Mouse (Mus musculus): ENCODE results near the gene Etv3. TPM values are rescaled to one million over a fixed set of nuclear protein-coding genes. Genes with fewer than 3 reads are reported as not detected.

Etv3 gene
- polyA plus RNA-seq, 1 experiment from 2014 or later = 12.8 TPM

DNA sequence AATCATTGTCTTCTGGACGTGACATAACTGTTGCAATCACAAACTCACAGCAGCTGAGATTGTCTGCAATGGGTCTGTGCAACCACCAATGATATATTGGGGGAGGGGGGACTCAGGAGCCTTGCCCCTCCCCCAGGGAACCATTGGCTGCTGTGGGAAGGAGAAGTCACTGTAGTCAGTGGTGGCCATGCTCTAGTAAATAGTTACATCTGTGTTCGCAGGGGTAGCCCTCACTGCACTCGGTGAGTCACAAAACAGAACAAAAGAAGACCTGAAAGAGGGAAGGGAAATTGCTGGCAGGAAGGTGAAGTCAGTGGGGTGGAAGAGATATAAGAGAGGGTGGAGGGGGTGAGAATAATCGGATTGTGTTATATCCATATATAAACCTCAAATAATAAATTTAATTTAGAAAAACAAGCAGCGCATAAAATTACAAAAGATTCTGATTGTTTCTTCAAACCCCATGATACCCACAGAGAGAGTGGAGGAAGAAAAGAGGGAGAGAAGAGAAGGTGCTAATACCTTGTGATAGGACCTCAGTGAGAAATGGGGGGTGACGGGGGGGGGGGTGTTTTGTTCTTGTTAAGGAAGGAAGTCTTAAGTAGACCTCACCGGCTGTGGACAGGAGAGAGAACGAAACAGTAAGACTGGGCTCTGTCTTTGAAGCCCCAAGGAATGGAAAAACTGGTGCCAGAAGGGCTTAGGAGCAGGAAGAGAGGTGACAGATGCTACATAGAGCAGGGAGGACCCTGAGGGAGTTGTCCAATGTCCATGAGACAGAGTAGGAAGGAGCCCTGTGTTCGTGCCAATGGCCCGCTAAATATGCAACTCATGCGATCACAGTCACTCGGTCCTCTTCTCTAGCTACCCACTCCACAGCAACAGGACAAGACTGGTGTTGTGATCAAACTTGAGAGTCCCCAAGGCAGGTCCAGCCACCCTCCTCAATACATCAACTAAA, 18.5 kb upstream of the Etv3 start:
- H3K9me3 ChIP-seq (ENCODE audit: low read depth, low read length) = no peaks in the 10 kb centered on the region
- DNase-seq (no peak), ATAC-seq (ENCODE audit: insufficient read depth) (no peak)
- WGBS = 66% methylated on average over 12 of the region's 12 CpGs
- no peaks in the 10 kb centered on the region for H3K27me3 ChIP-seq (ENCODE audit: insufficient read depth, low read length)
- no peak overlapping the region for H3K9ac ChIP-seq
- H3K27ac ChIP-seq (ENCODE audit: low read depth) = no peak overlapping the region
- H3K4me3 ChIP-seq (ENCODE audit: low read depth, low read length) = no peak overlapping the region
- no peak for TF ChIP-seq CTCF (IDR thresholded peaks at IDR 0.05; ENCODE audit: low read depth)
- H3K4me2 ChIP-seq = no peak overlapping the region
- no peaks in the 10 kb centered on the region; the same call in 1 of the 2 replicates for H3K4me1 ChIP-seq (ENCODE audit: insufficient read depth)
- H3K36me3 ChIP-seq (ENCODE audit: insufficient read depth) = no peaks in the 10 kb centered on the region

DNA sequence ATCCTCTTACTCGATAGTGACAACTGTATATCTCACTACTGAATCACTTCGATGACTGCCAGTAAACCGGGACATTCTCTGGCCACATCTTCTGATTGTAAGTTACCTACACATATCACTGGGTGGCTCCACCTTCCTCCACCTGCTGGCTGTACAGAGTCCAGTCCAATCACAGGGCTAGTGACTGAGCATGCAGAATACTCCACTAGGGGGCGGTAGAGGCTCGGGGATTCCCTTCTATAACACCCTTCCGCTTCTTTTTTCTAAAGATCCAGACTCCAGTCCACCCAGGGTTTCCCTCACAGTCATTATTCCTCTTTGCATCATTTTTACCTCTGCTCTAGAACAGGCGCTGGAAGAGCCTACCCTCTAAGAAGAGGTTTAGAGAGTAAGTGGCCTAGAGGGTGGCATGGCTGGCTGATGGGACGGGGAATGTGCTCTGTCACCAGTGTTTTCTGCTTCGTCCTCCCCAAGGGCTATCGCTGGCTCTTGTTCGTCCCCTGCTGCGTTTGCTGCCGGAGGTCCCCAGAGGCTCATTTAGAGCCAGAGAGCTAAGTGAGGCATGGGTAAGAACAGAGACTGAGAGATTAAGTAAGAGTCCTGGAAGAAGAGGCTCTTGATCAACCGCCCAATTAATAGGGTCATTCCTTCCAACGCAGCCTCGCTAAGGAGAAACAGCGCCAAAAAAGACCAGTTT, 16.9 kb upstream of the Etv3 start:
- ATAC-seq (ENCODE audit: insufficient read depth) (peak; percentile 74), DNase-seq (peak; percentile 94)
- H3K27me3 ChIP-seq (ENCODE audit: insufficient read depth, low read length) = no peaks in the 10 kb centered on the region
- H3K36me3 ChIP-seq (ENCODE audit: insufficient read depth) = no peaks in the 10 kb centered on the region
- peak overlapping the region; percentile 27; the same call in 1 of the 2 replicates for H3K4me2 ChIP-seq
- H3K4me3 ChIP-seq (ENCODE audit: low read depth, low read length) = no peak overlapping the region
- no peak overlapping the region for H3K9ac ChIP-seq
- H3K4me1 ChIP-seq (ENCODE audit: insufficient read depth) = no peaks in the 10 kb centered on the region; the same call in 1 of the 2 replicates
- 30% methylated on average over 17 of the region's 17 CpGs for WGBS
- peak; percentile 96 for TF ChIP-seq CTCF (IDR thresholded peaks at IDR 0.05; ENCODE audit: low read depth)
- no peaks in the 10 kb centered on the region for H3K9me3 ChIP-seq (ENCODE audit: low read depth, low read length)
- H3K27ac ChIP-seq (ENCODE audit: low read depth) = no peak overlapping the region

- H3K4me3 ChIP-seq (ENCODE audit: low read depth, low read length) = no peak overlapping the region
- TF ChIP-seq CTCF (IDR thresholded peaks at IDR 0.05; ENCODE audit: low read depth) = no peak
- H3K27ac ChIP-seq (ENCODE audit: low read depth) = no peak overlapping the region
- DNase-seq (no peak), ATAC-seq (ENCODE audit: insufficient read depth) (no peak)
- H3K4me1 ChIP-seq (ENCODE audit: insufficient read depth) = no peaks in the 10 kb centered on the region; the same call in 1 of the 2 replicates
- H3K9ac ChIP-seq = no peak overlapping the region
- H3K36me3 ChIP-seq (ENCODE audit: insufficient read depth) = no peaks in the 10 kb centered on the region
- WGBS = 30% methylated on average over 4 of the region's 4 CpGs
- no peaks in the 10 kb centered on the region for H3K9me3 ChIP-seq (ENCODE audit: low read depth, low read length)
- no peaks in the 10 kb centered on the region for H3K27me3 ChIP-seq (ENCODE audit: insufficient read depth, low read length)
- no peak overlapping the region for H3K4me2 ChIP-seq
Measured at GRCm38 (mm10) chr3:87509061-87509460, 16.1 kb upstream of the Etv3 start.

GRCm38 (mm10) chr3:87510832-87511231, 14.4 kb upstream of the Etv3 start:
- no peak for ATAC-seq (ENCODE audit: insufficient read depth)
- no peaks in the 10 kb centered on the region for H3K36me3 ChIP-seq (ENCODE audit: insufficient read depth)
- no peak overlapping the region for H3K4me3 ChIP-seq (ENCODE audit: low read depth, low read length)
- no peaks in the 10 kb centered on the region for H3K9me3 ChIP-seq (ENCODE audit: low read depth, low read length)
- WGBS = 89% methylated on average over 9 of the region's 9 CpGs
- no peak overlapping the region for H3K9ac ChIP-seq
- DNase-seq = no peak
- no peaks in the 10 kb centered on the region for H3K27me3 ChIP-seq (ENCODE audit: insufficient read depth, low read length)
- no peak overlapping the region for H3K27ac ChIP-seq (ENCODE audit: low read depth)
- no peak for TF ChIP-seq CTCF (IDR thresholded peaks at IDR 0.05; ENCODE audit: low read depth)
- no peaks in the 10 kb centered on the region; the same call in 1 of the 2 replicates for H3K4me1 ChIP-seq (ENCODE audit: insufficient read depth)
- H3K4me2 ChIP-seq = no peak overlapping the region

GRCm38 (mm10) chr3:87511971-87512765, 13.0 kb upstream of the Etv3 start:
- 19% methylated on average over 16 of the region's 16 CpGs for WGBS
- Histone ChIP-seq H3K4me1 (ENCODE audit: insufficient read depth) (no peaks in the 10 kb centered on the region; the same call in 1 of the 2 replicates), H3K27ac (ENCODE audit: low read depth) (no peak overlapping the region), H3K27me3 (ENCODE audit: insufficient read depth, low read length) (no peaks in the 10 kb centered on the region), H3K9me3 (ENCODE audit: low read depth, low read length) (no peaks in the 10 kb centered on the region), H3K4me2 (no peak overlapping the region; the same call in 1 of the 2 replicates), H3K9ac (no peak overlapping the region), H3K36me3 (ENCODE audit: insufficient read depth) (no peaks in the 10 kb centered on the region), H3K4me3 (ENCODE audit: low read depth, low read length) (no peak overlapping the region)
- DNase-seq (peak; percentile 47), ATAC-seq (ENCODE audit: insufficient read depth) (peak; percentile 43; the same call in 1 of the 2 replicates)
- TF ChIP-seq CTCF (IDR thresholded peaks at IDR 0.05; ENCODE audit: low read depth) = no peak

DNA sequence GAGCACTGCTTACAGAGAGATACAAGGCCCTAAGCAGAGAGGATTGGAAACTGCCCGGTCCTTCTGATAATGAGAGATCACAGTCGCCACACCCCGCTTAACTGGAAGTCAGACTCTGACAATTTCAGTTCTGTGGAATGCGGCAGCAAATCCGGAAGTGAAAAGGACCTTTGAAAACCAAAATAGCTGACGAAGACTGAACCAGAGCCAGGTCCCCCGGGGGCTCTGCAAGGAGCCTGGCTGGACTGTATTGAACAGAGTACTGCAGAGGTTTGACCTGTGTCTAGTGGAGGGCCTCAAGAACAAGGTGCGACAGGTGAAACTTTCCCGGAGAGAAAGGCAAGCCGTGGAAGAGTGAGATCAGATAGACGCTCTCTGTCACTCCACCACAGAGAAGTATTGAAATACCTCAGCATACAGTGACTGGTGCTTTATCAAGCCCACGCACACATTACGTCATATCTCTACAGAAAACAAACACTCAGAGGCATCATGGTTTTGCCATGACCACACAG, 9.6 kb upstream of the Etv3 start:
- Histone ChIP-seq H3K4me3 (ENCODE audit: low read depth, low read length) (no peak overlapping the region), H3K9me3 (ENCODE audit: low read depth, low read length) (no peaks in the 10 kb centered on the region), H3K27ac (ENCODE audit: low read depth) (0 out of 2 replicates have a peak overlapping the region, but pooled peaks have one; percentile 16), H3K9ac (no peak overlapping the region), H3K4me2 (peak overlapping the region; percentile 36; the same call in 1 of the 2 replicates), H3K4me1 (ENCODE audit: insufficient read depth) (no peaks in the 10 kb centered on the region; the same call in 1 of the 2 replicates), H3K27me3 (ENCODE audit: insufficient read depth, low read length) (no peaks in the 10 kb centered on the region), H3K36me3 (ENCODE audit: insufficient read depth) (no peaks in the 10 kb centered on the region)
- no peak for TF ChIP-seq CTCF (IDR thresholded peaks at IDR 0.05; ENCODE audit: low read depth)
- 0 out of 2 replicates have a peak, but pooled peaks have one; percentile 40 for ATAC-seq (ENCODE audit: insufficient read depth)
- peak; percentile 43 for DNase-seq
- WGBS = 25% methylated on average over 13 of the region's 13 CpGs
